In the genomic region with DNA sequence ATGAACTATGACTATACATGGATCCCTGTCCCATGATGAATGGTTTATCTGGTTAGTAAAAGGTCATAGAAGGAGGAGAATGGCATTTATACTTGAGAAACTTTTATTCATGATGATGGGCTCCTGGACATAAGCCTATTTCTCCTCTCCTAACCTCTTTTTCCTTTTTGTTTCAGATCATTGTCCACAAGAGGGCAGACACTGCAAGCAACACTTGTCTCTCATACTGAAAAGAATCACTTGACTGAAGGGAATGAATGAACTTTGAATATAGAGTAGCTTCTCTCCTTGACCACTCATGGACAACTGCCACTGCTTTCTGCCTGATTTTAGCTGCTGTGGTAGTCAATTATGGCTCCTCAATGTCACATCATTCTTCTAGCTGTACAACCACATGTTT, we compare ENCODE assay signal across 13 mouse cellular contexts. TPM values are rescaled to one million over a fixed set of nuclear protein-coding genes. Genes with fewer than 3 reads are reported as not detected.
DNase-seq lines count a peak whose midpoint lies in the region; ATAC-seq and TF ChIP-seq lines count a peak whose summit lies in the region.
"Had no signal": no experiment of that assay in that cellular context is flagged by ENCODE, and none has a peak within 500 bp of the region (broad histone marks: within the 10 kb centered on the region; RNA-seq: fewer than 3 reads in every experiment).

No protein-coding gene starts in this region.

- H3K27ac ChIP-seq in hindbrain, postnatal 0 days: no peak overlapping the region
- H3K27ac ChIP-seq in hindbrain, embryonic 10.5 days: no peak overlapping the region
- H3K27ac ChIP-seq in midbrain, embryonic 11.5 days (ENCODE audit: low read depth, low read length): no peak overlapping the region
- no peak overlapping the region for H3K27ac ChIP-seq in midbrain, embryonic 13.5 days
- H3K27ac ChIP-seq: limb, embryonic 10.5 days had no signal

- no peak overlapping the region for H3K4me2 ChIP-seq in hindbrain, postnatal 0 days (ENCODE audit: low read depth, low read length)
- H3K4me2 ChIP-seq in midbrain, embryonic 11.5 days: no peak overlapping the region
- no peak overlapping the region for H3K4me2 ChIP-seq in midbrain, embryonic 13.5 days (replicated peaks)

- no peaks in the 10 kb centered on the region for H3K4me1 ChIP-seq in hindbrain, postnatal 0 days (ENCODE audit: insufficient read depth, low read length)
- no peaks in the 10 kb centered on the region for H3K4me1 ChIP-seq in hindbrain, embryonic 10.5 days (replicated peaks)
- no peaks in the 10 kb centered on the region for H3K4me1 ChIP-seq in midbrain, embryonic 11.5 days (ENCODE audit: control insufficient read depth, insufficient read depth, low read length)
- H3K4me1 ChIP-seq in midbrain, embryonic 13.5 days (replicated peaks): no peaks in the 10 kb centered on the region
- H3K4me1 ChIP-seq: limb, embryonic 10.5 days had no signal

- TF ChIP-seq CTCF in hindbrain, postnatal 0 days (IDR thresholded peaks at IDR 0.05; ENCODE audit: low read depth): peak; percentile 75

- no peaks in the 10 kb centered on the region for H3K36me3 ChIP-seq in hindbrain, postnatal 0 days (ENCODE audit: insufficient read depth, low read length)
- no peaks in the 10 kb centered on the region for H3K36me3 ChIP-seq in hindbrain, embryonic 10.5 days
- H3K36me3 ChIP-seq in midbrain, embryonic 11.5 days (ENCODE audit: control insufficient read depth, insufficient read depth, low read length): no peaks in the 10 kb centered on the region
- H3K36me3 ChIP-seq in midbrain, embryonic 13.5 days: no peaks in the 10 kb centered on the region
- H3K36me3 ChIP-seq: limb, embryonic 10.5 days had no signal

- no peak overlapping the region for H3K4me3 ChIP-seq in hindbrain, postnatal 0 days (ENCODE audit: low read length)
- no peak overlapping the region for H3K4me3 ChIP-seq in hindbrain, embryonic 10.5 days
- H3K4me3 ChIP-seq in midbrain, embryonic 11.5 days (ENCODE audit: low read depth, low read length): no peak overlapping the region
- H3K4me3 ChIP-seq in midbrain, embryonic 13.5 days (replicated peaks): no peak overlapping the region
- H3K4me3 ChIP-seq: limb, embryonic 10.5 days had no signal

- H3K9me3 ChIP-seq in hindbrain, postnatal 0 days (ENCODE audit: low read length): no peaks in the 10 kb centered on the region
- H3K9me3 ChIP-seq in hindbrain, embryonic 10.5 days: no peaks in the 10 kb centered on the region
- H3K9me3 ChIP-seq in midbrain, embryonic 11.5 days (ENCODE audit: control insufficient read depth, low read length): no peaks in the 10 kb centered on the region
- H3K9me3 ChIP-seq in midbrain, embryonic 13.5 days: no peaks in the 10 kb centered on the region
- H3K9me3 ChIP-seq: limb, embryonic 10.5 days had no signal

- ATAC-seq in hindbrain, postnatal 0 days: no peak
- ATAC-seq in midbrain, embryonic 11.5 days (ENCODE audit: low FRiP score): peak; percentile 42; the same call in 1 of the 2 replicates
- no peak for ATAC-seq in midbrain, embryonic 13.5 days

- no peak overlapping the region for H3K9ac ChIP-seq in hindbrain, postnatal 0 days (replicated peaks; ENCODE audit: low read length)
- H3K9ac ChIP-seq in midbrain, embryonic 11.5 days (ENCODE audit: low read length): no peak overlapping the region
- H3K9ac ChIP-seq in midbrain, embryonic 13.5 days (replicated peaks): no peak overlapping the region

- no peaks in the 10 kb centered on the region for H3K27me3 ChIP-seq in hindbrain, postnatal 0 days (ENCODE audit: insufficient read depth, low read length)
- H3K27me3 ChIP-seq in hindbrain, embryonic 10.5 days (ENCODE audit: insufficient read depth, poor library complexity, severe bottlenecking): no peaks in the 10 kb centered on the region
- no peaks in the 10 kb centered on the region for H3K27me3 ChIP-seq in midbrain, embryonic 11.5 days (ENCODE audit: control insufficient read depth, insufficient read depth, low read length)
- H3K27me3 ChIP-seq in midbrain, embryonic 13.5 days: no peaks in the 10 kb centered on the region

- peak; percentile 63 for DNase-seq in hindbrain, postnatal 0 days (ENCODE audit: low spot score)
- no peak for DNase-seq in hindbrain, embryonic 10.5 days (ENCODE audit: low spot score)
- no peak for DNase-seq in midbrain, embryonic 11.5 days (ENCODE audit: low spot score, missing footprints)
- DNase-seq in cerebellum, adult 8-10 months: peak; percentile 38
- peak; percentile 70 for DNase-seq in retina, embryonic 14.5 days (ENCODE audit: low spot score)
- DNase-seq in ovary, postnatal 36 days (ENCODE audit: low spot score): no peak
- DNase-seq: adrenal gland, postnatal 36 days; kidney, adult 18-20 months; right cerebral cortex, postnatal 4 days had no signal

RNA-seq across cellular contexts. Expression of a gene that starts 13.3 kb away (rescaled TPM):
- 15.5 and 22.4 TPM in 2 replicates for total RNA-seq in hindbrain, postnatal 0 days (2014; rRNA removed)
- 14.9 and 15.1 TPM in 2 replicates for polyA plus RNA-seq in hindbrain, postnatal 0 days (2015; fragmentation: Nextera tagmentation; extraction: Ambion mirVana)
- polyA plus RNA-seq in hindbrain, embryonic 10.5 days (2016; fragmentation: Nextera tagmentation; extraction: Ambion mirVana): 0.39 and 0.66 TPM in 2 replicates
- 2.5 and 2.7 TPM in 2 replicates for polyA plus RNA-seq in midbrain, embryonic 11.5 days (2014; fragmentation: Nextera tagmentation; extraction: Ambion mirVana)
- polyA plus RNA-seq in midbrain, embryonic 13.5 days (2015; fragmentation: Nextera tagmentation; extraction: Ambion mirVana): 5.1 and 5.8 TPM in 2 replicates
- total RNA-seq: adrenal gland, postnatal 36 days; ES-E14; gastrocnemius, adult 18-20 months had no signal

Comparison
In these comparisons a context has a peak if more than half of its experiments do, and no peak if none do; other contexts are left out.
1. DNase-seq: peak in hindbrain, postnatal 0 days (single experiment), cerebellum, adult 8-10 months (single experiment) and retina, embryonic 14.5 days (single experiment); none in hindbrain, embryonic 10.5 days (single experiment), midbrain, embryonic 11.5 days (single experiment) and ovary, postnatal 36 days (single experiment).